ENCODE assay signal across 8 mouse cellular contexts in genomic region chr2:91962864-91963401, GRCm38 (mm10). TPM values are rescaled to one million over a fixed set of nuclear protein-coding genes. Genes with fewer than 3 reads are reported as not detected.
DNase-seq lines count a peak whose midpoint lies in the region; ATAC-seq and TF ChIP-seq lines count a peak whose summit lies in the region.

No protein-coding gene starts in this region.

- no peak for ATAC-seq in G1E (ENCODE audit: extremely low read depth, insufficient number of reproducible peaks, low FRiP score, poor library complexity, severe bottlenecking)
- peak; percentile 20 for ATAC-seq in embryonic facial prominence, embryonic 14.5 days (ENCODE audit: low read depth)
- ATAC-seq in intestine, embryonic 16.5 days = peak; percentile 3; the same call in 1 of the 2 replicates
- ATAC-seq in midbrain, embryonic 11.5 days (ENCODE audit: low FRiP score) = peak; percentile 61

- no peaks in the 10 kb centered on the region for H3K36me3 ChIP-seq in heart, adult 2 months (ENCODE audit: control insufficient read depth, insufficient read depth, low read length)
- H3K36me3 ChIP-seq in G1E (replicated peaks) = peaks cover 37% of the 10 kb centered on the region
- no peaks in the 10 kb centered on the region for H3K36me3 ChIP-seq in embryonic facial prominence, embryonic 14.5 days (ENCODE audit: control insufficient read depth, insufficient read depth, low read length)
- no peaks in the 10 kb centered on the region for H3K36me3 ChIP-seq in intestine, embryonic 16.5 days (ENCODE audit: control insufficient read depth, insufficient read depth, low read length)
- H3K36me3 ChIP-seq in midbrain, embryonic 11.5 days (ENCODE audit: control insufficient read depth, insufficient read depth, low read length) = no peaks in the 10 kb centered on the region

- under 1% methylated on average over 39 of the region's 39 CpGs for WGBS in heart, adult 2 months
- 0% methylated on average over 15 of the region's 39 CpGs for WGBS in embryonic facial prominence, embryonic 14.5 days
- under 1% methylated on average over 39 of the region's 39 CpGs for WGBS in intestine, embryonic 16.5 days
- WGBS in midbrain, embryonic 11.5 days = under 1% methylated on average over 34 of the region's 39 CpGs

- TF ChIP-seq CTCF in heart, adult 2 months (IDR thresholded peaks at IDR 0.05) = no peak
- TF ChIP-seq CTCF in G1E (IDR thresholded peaks at IDR 0.05; ENCODE audit: low read depth, low read length) = no peak

- no peaks in the 10 kb centered on the region for H3K9me3 ChIP-seq in G1E (replicated peaks)
- H3K9me3 ChIP-seq in embryonic facial prominence, embryonic 14.5 days (ENCODE audit: control insufficient read depth, low read length) = no peaks in the 10 kb centered on the region
- no peaks in the 10 kb centered on the region for H3K9me3 ChIP-seq in intestine, embryonic 16.5 days (ENCODE audit: control insufficient read depth, low read length)
- no peaks in the 10 kb centered on the region for H3K9me3 ChIP-seq in midbrain, embryonic 11.5 days (ENCODE audit: control insufficient read depth, low read length)

- H3K4me3 ChIP-seq in heart, adult 2 months = peak overlapping the region; percentile 70
- peak overlapping the region; percentile 86 for H3K4me3 ChIP-seq in G1E (ENCODE audit: low read depth, low read length)
- peak overlapping the region; percentile 89 for H3K4me3 ChIP-seq in embryonic facial prominence, embryonic 14.5 days (ENCODE audit: low read depth, low read length)
- peak overlapping the region; percentile 91 for H3K4me3 ChIP-seq in intestine, embryonic 16.5 days (ENCODE audit: low read length)
- H3K4me3 ChIP-seq in midbrain, embryonic 11.5 days (ENCODE audit: low read depth, low read length) = peak overlapping the region; percentile 80

- H3K27me3 ChIP-seq in heart, adult 2 months (ENCODE audit: control insufficient read depth, insufficient read depth, low read length) = no peaks in the 10 kb centered on the region
- H3K27me3 ChIP-seq in G1E (ENCODE audit: insufficient read depth, low read length) = peaks cover 19% of the 10 kb centered on the region
- no peaks in the 10 kb centered on the region for H3K27me3 ChIP-seq in embryonic facial prominence, embryonic 14.5 days (replicated peaks; ENCODE audit: control insufficient read depth, insufficient read depth, low read length)
- no peaks in the 10 kb centered on the region for H3K27me3 ChIP-seq in intestine, embryonic 16.5 days (replicated peaks; ENCODE audit: control insufficient read depth, insufficient read depth, low read length)
- peaks cover 2% of the 10 kb centered on the region for H3K27me3 ChIP-seq in midbrain, embryonic 11.5 days (ENCODE audit: control insufficient read depth, insufficient read depth, low read length)

- intact Hi-C loops in heart, adult 2 months (cut with DNase I) = loop anchor here (1.0 to 2.0 kb wide), 2 partner anchors 19 to 22 kb away; no protein-coding TSS in a partner anchor
- intact Hi-C loops in heart, postnatal 25 days (cut with DNase I) = no loop called here

- peak in 1 of 2 experiments; percentile 27 for DNase-seq in heart, adult 2 months
- no peak for DNase-seq in heart, postnatal 25 days (ENCODE audit: low spot score)
- DNase-seq in G1E (ENCODE audit: low spot score) = no peak
- DNase-seq in embryonic facial prominence, embryonic 14.5 days (ENCODE audit: low spot score) = no peak
- peak; percentile 93 for DNase-seq in midbrain, embryonic 11.5 days (ENCODE audit: low spot score, missing footprints)
- DNase-seq in urinary bladder, postnatal 36 days (ENCODE audit: low spot score in 2 of 2) = no peak
- DNase-seq in ovary, postnatal 10 days (ENCODE audit: low spot score) = no peak

- peak overlapping the region; percentile 91 for H3K4me2 ChIP-seq in embryonic facial prominence, embryonic 14.5 days (ENCODE audit: low read depth, low read length)
- H3K4me2 ChIP-seq in intestine, embryonic 16.5 days (ENCODE audit: low read depth, low read length) = peak overlapping the region; percentile 74
- peak overlapping the region; percentile 90 for H3K4me2 ChIP-seq in midbrain, embryonic 11.5 days

- peak overlapping the region; percentile 85 for H3K27ac ChIP-seq in heart, adult 2 months
- H3K27ac ChIP-seq in embryonic facial prominence, embryonic 14.5 days (replicated peaks; ENCODE audit: low read depth, low read length) = peak overlapping the region; percentile 76; the same call in 1 of the 2 replicates
- H3K27ac ChIP-seq in intestine, embryonic 16.5 days (ENCODE audit: low read length) = peak overlapping the region; percentile 87
- no peak overlapping the region; the same call in 1 of the 2 replicates for H3K27ac ChIP-seq in midbrain, embryonic 11.5 days (ENCODE audit: low read depth, low read length)

- no peak for TF ChIP-seq EP300 in heart, adult 2 months (IDR thresholded peaks at IDR 0.05; ENCODE audit: insufficient read depth, low read depth, low read length)

- no peak for TF ChIP-seq POLR2A in heart, adult 2 months (IDR thresholded peaks at IDR 0.05; ENCODE audit: insufficient read depth, low read depth, low read length)

- peaks cover 15% of the 10 kb centered on the region for H3K79me2 ChIP-seq in heart, adult 2 months (replicated peaks; ENCODE audit: control insufficient read depth, insufficient read depth, low read length)

- H3K9ac ChIP-seq in heart, adult 2 months (ENCODE audit: low read depth, low read length) = peak overlapping the region; percentile 95
- peak overlapping the region; percentile 89 for H3K9ac ChIP-seq in embryonic facial prominence, embryonic 14.5 days (ENCODE audit: low read depth, low read length)
- H3K9ac ChIP-seq in intestine, embryonic 16.5 days (ENCODE audit: low read depth, low read length) = peak overlapping the region; percentile 98
- H3K9ac ChIP-seq in midbrain, embryonic 11.5 days (ENCODE audit: low read length) = peak overlapping the region; percentile 86

- peaks cover 24% of the 10 kb centered on the region for H3K4me1 ChIP-seq in heart, adult 2 months (ENCODE audit: control insufficient read depth, insufficient read depth, low read length)
- peaks cover 70% of the 10 kb centered on the region for H3K4me1 ChIP-seq in G1E (ENCODE audit: insufficient read depth, low read depth, low read length)
- peaks cover 18% of the 10 kb centered on the region for H3K4me1 ChIP-seq in embryonic facial prominence, embryonic 14.5 days (ENCODE audit: control insufficient read depth, insufficient read depth, low read length)
- peaks cover 53% of the 10 kb centered on the region for H3K4me1 ChIP-seq in intestine, embryonic 16.5 days (ENCODE audit: control insufficient read depth, insufficient read depth, low read length)
- H3K4me1 ChIP-seq in midbrain, embryonic 11.5 days (ENCODE audit: control insufficient read depth, insufficient read depth, low read length) = peaks cover 9% of the 10 kb centered on the region

RNA-seq across cellular contexts. Expression of gene Dgkz, which starts 12.7 kb away (rescaled TPM):
- 10 to 100 TPM; 35.5 to 37.5 TPM for total RNA-seq in heart, adult 2 months (2021)
- 102 and 118 TPM in 2 replicates for polyA plus RNA-seq in heart, adult 2 months (2012; rRNA removed)
- total RNA-seq in heart, postnatal 25 days (2021) = 10 to 100 TPM; 37.7 to 46.9 TPM
- total RNA-seq in G1E (2014; fragmentation: Nextera tagmentation) (290 and 308 TPM in 2 replicates), G1E (2017) (115 and 146 TPM in 2 replicates)
- polyA plus RNA-seq in G1E (2012) = 403 and 416 TPM in 2 replicates
- 44.9 and 47.4 TPM in 2 replicates for polyA plus RNA-seq in embryonic facial prominence, embryonic 14.5 days (2014; fragmentation: Nextera tagmentation; extraction: Ambion mirVana)
- polyA plus RNA-seq in intestine, embryonic 16.5 days (2015; fragmentation: Nextera tagmentation; extraction: Ambion mirVana) = 46.4 and 66.7 TPM in 2 replicates
- polyA plus RNA-seq in midbrain, embryonic 11.5 days (2014; fragmentation: Nextera tagmentation; extraction: Ambion mirVana) = 19.2 and 23.7 TPM in 2 replicates

RNA-seq across cellular contexts. Expression of gene Gm9821, which starts 17.4 kb away (rescaled TPM):
- not detected for total RNA-seq in heart, adult 2 months (2021)
- not detected in 2 replicates for polyA plus RNA-seq in heart, adult 2 months (2012; rRNA removed)
- not detected for total RNA-seq in heart, postnatal 25 days (2021)
- not detected in 2 replicates for total RNA-seq in G1E (2014; fragmentation: Nextera tagmentation)
- 1.6 and 1.8 TPM in 2 replicates for total RNA-seq in G1E (2017)
- 0.07 and 0.10 TPM in 2 replicates for polyA plus RNA-seq in G1E (2012)
- 0.70 and 0.76 TPM in 2 replicates for polyA plus RNA-seq in embryonic facial prominence, embryonic 14.5 days (2014; fragmentation: Nextera tagmentation; extraction: Ambion mirVana)
- polyA plus RNA-seq in intestine, embryonic 16.5 days (2015; fragmentation: Nextera tagmentation; extraction: Ambion mirVana) = 0.28 and 0.55 TPM in 2 replicates
- 0.25 TPM in 1 of 2 replicates, not detected in the other for polyA plus RNA-seq in midbrain, embryonic 11.5 days (2014; fragmentation: Nextera tagmentation; extraction: Ambion mirVana)

RNA-seq across cellular contexts. Expression of gene Mdk, which starts 30.8 kb away (rescaled TPM):
- 1 to 10 TPM; 2.5 to 2.8 TPM for total RNA-seq in heart, adult 2 months (2021)
- polyA plus RNA-seq in heart, adult 2 months (2012; rRNA removed) = 4.1 and 5.4 TPM in 2 replicates
- total RNA-seq in heart, postnatal 25 days (2021) = 1 to 10 TPM; 4.4 TPM
- total RNA-seq in G1E (2014; fragmentation: Nextera tagmentation) = 4.5 and 4.9 TPM in 2 replicates
- total RNA-seq in G1E (2017) = 0.76 and 0.81 TPM in 2 replicates
- polyA plus RNA-seq in G1E (2012) = 5.5 and 5.8 TPM in 2 replicates
- polyA plus RNA-seq in embryonic facial prominence, embryonic 14.5 days (2014; fragmentation: Nextera tagmentation; extraction: Ambion mirVana) = 700 and 828 TPM in 2 replicates
- polyA plus RNA-seq in intestine, embryonic 16.5 days (2015; fragmentation: Nextera tagmentation; extraction: Ambion mirVana) = 370 and 437 TPM in 2 replicates
- 926 and 968 TPM in 2 replicates for polyA plus RNA-seq in midbrain, embryonic 11.5 days (2014; fragmentation: Nextera tagmentation; extraction: Ambion mirVana)

RNA-seq across cellular contexts. Expression of gene Chrm4, which starts 35.9 kb away (rescaled TPM):
- not detected for total RNA-seq in heart, adult 2 months (2021)
- polyA plus RNA-seq in heart, adult 2 months (2012; rRNA removed) = 0.14 and 0.29 TPM in 2 replicates
- total RNA-seq in heart, postnatal 25 days (2021) = not detected
- 0.60 TPM in 1 of 2 replicates, not detected in the other for total RNA-seq in G1E (2014; fragmentation: Nextera tagmentation)
- 0.11 and 0.23 TPM in 2 replicates for total RNA-seq in G1E (2017)
- 0.04 TPM in 1 of 2 replicates, not detected in the other for polyA plus RNA-seq in G1E (2012)
- polyA plus RNA-seq in embryonic facial prominence, embryonic 14.5 days (2014; fragmentation: Nextera tagmentation; extraction: Ambion mirVana) = 0.31 and 0.47 TPM in 2 replicates
- 0.23 and 0.33 TPM in 2 replicates for polyA plus RNA-seq in intestine, embryonic 16.5 days (2015; fragmentation: Nextera tagmentation; extraction: Ambion mirVana)
- polyA plus RNA-seq in midbrain, embryonic 11.5 days (2014; fragmentation: Nextera tagmentation; extraction: Ambion mirVana) = 0.26 and 0.37 TPM in 2 replicates

Comparison
In these comparisons a context has a peak if more than half of its experiments do, and no peak if none do; other contexts are left out.
1. RNA of gene Mdk, which starts 30.8 kb away (polyA plus RNA-seq): 926 to 968 TPM in midbrain, embryonic 11.5 days, 700 to 828 TPM in embryonic facial prominence, embryonic 14.5 days and 370 to 437 TPM in intestine, embryonic 16.5 days; 5.5 to 5.8 TPM in G1E and 4.1 to 5.4 TPM in heart, adult 2 months; every median in the first group is over 10 times any median in the second.
2. Peak in every context shown above with its lines, with median percentiles within 50 percentile points of each other: H3K4me3 ChIP-seq, H3K9ac ChIP-seq and H3K4me2 ChIP-seq.